Comparison of ENCODE assay signal across 9 mouse cellular contexts in genomic region chr3:89842258-89842657, GRCm38 (mm10). TPM values are rescaled to one million over a fixed set of nuclear protein-coding genes. Genes with fewer than 3 reads are reported as not detected.
DNase-seq lines count a peak whose midpoint lies in the region; ATAC-seq and TF ChIP-seq lines count a peak whose summit lies in the region.
"Had no signal": no experiment of that assay in that cellular context is flagged by ENCODE, and none has a peak within 500 bp of the region (broad histone marks: within the 10 kb centered on the region; RNA-seq: fewer than 3 reads in every experiment).

No protein-coding gene starts in this region.

- no peaks in the 10 kb centered on the region for H3K4me1 ChIP-seq in kidney, postnatal 0 days (replicated peaks; ENCODE audit: insufficient read depth, low read length)
- H3K4me1 ChIP-seq in kidney, embryonic 15.5 days, result peaks cover 8% of the 10 kb centered on the region; the same call in 1 of the 2 replicates
- H3K4me1 ChIP-seq in CH12.LX (ENCODE audit: control insufficient read depth in 1 of 2, insufficient read depth in 2 of 2), result peaks cover 4 to 11% of the 10 kb centered on the region in 2 experiments; a peak in 3 of 4 replicates
- H3K4me1 ChIP-seq in liver, embryonic 13.5 days (replicated peaks), result peaks cover 11% of the 10 kb centered on the region
- H3K4me1 ChIP-seq: heart, embryonic 13.5 days had no signal

- no peak for DNase-seq in kidney, postnatal 0 days (ENCODE audit: low spot score)
- DNase-seq in CH12.LX (ENCODE audit: extremely low read depth), result peak; percentile 70
- DNase-seq in ZHBTc4 (ENCODE audit: low read depth, low spot score), result peak; percentile 95
- peak; percentile 46 for DNase-seq in liver, embryonic 13.5 days
- peak; percentile 57 for DNase-seq in thymus, postnatal 25 days
- DNase-seq in ovary, postnatal 14 days (ENCODE audit: low spot score), result no peak
- no peak for DNase-seq in cerebellum, adult 9-10 months

- no peak for TF ChIP-seq POLR2A in CH12.LX (IDR thresholded peaks at IDR 0.05; ENCODE audit: low read depth, low read length)

- peak; percentile 65 for TF ChIP-seq CTCF in kidney, postnatal 0 days (IDR thresholded peaks at IDR 0.05; ENCODE audit: low read depth)
- peak; percentile 56 to 62; a peak in 3 of 4 replicates for TF ChIP-seq CTCF in CH12.LX (conservative IDR thresholded peaks at IDR 0.05 in 1 of 2, IDR thresholded peaks at IDR 0.05 in 1 of 2; ENCODE audit: low read depth in 2 of 2, low read length in 2 of 2)

- H3K4me2 ChIP-seq in kidney, postnatal 0 days (ENCODE audit: low read length), result no peak overlapping the region
- H3K4me2 ChIP-seq in kidney, embryonic 15.5 days, result no peak overlapping the region
- no peak overlapping the region for H3K4me2 ChIP-seq in CH12.LX (ENCODE audit: insufficient read depth, low read depth, poor library complexity, severe bottlenecking)
- no peak overlapping the region for H3K4me2 ChIP-seq in liver, embryonic 13.5 days
- H3K4me2 ChIP-seq: heart, embryonic 13.5 days had no signal

- dilution Hi-C loops in CH12.LX (cut with MboI; ENCODE audit: extremely low pct_ligation_motif_present, extremely low pct_unique_long_range_greater_than_20kb, low sequenced_read_pairs), result no loop called here

- H3K27me3 ChIP-seq in kidney, postnatal 0 days (ENCODE audit: insufficient read depth, low read length), result no peaks in the 10 kb centered on the region
- H3K27me3 ChIP-seq in kidney, embryonic 15.5 days, result no peaks in the 10 kb centered on the region
- no peaks in the 10 kb centered on the region for H3K27me3 ChIP-seq in CH12.LX (replicated peaks)
- no peaks in the 10 kb centered on the region for H3K27me3 ChIP-seq in liver, embryonic 13.5 days
- H3K27me3 ChIP-seq: heart, embryonic 13.5 days had no signal

- WGBS in kidney, postnatal 0 days, result 75% methylated on average over 4 of the region's 4 CpGs
- WGBS in kidney, embryonic 15.5 days, result 75% methylated on average over 4 of the region's 4 CpGs
- 60% methylated on average over 4 of the region's 4 CpGs for WGBS in liver, embryonic 13.5 days (ENCODE audit: insufficient replicate concordance)

- H3K9me3 ChIP-seq in kidney, postnatal 0 days (replicated peaks; ENCODE audit: low read length), result no peaks in the 10 kb centered on the region
- H3K9me3 ChIP-seq in kidney, embryonic 15.5 days (replicated peaks), result no peaks in the 10 kb centered on the region
- peaks cover 4% of the 10 kb centered on the region for H3K9me3 ChIP-seq in CH12.LX (replicated peaks; ENCODE audit: low read length)
- H3K9me3 ChIP-seq in liver, embryonic 13.5 days (replicated peaks), result no peaks in the 10 kb centered on the region
- H3K9me3 ChIP-seq: heart, embryonic 13.5 days had no signal

- H3K79me2 ChIP-seq in CH12.LX (replicated peaks; ENCODE audit: control insufficient read depth, extremely low read depth, insufficient read depth, poor library complexity, severe bottlenecking), result no peaks in the 10 kb centered on the region

- no peak for TF ChIP-seq EP300 in CH12.LX (IDR thresholded peaks at IDR 0.05; ENCODE audit: low read length)

- no peak overlapping the region for H3K4me3 ChIP-seq in kidney, postnatal 0 days (replicated peaks; ENCODE audit: low read depth, low read length)
- no peak overlapping the region for H3K4me3 ChIP-seq in kidney, embryonic 15.5 days (replicated peaks)
- no peak overlapping the region for H3K4me3 ChIP-seq in CH12.LX (replicated peaks in 1 of 3; ENCODE audit: low read depth in 2 of 3, low read length in 2 of 3, poor library complexity in 1 of 3)
- H3K4me3 ChIP-seq in liver, embryonic 13.5 days (replicated peaks), result no peak overlapping the region
- H3K4me3 ChIP-seq: heart, embryonic 13.5 days had no signal

- H3K36me3 ChIP-seq in kidney, postnatal 0 days (ENCODE audit: insufficient read depth, low read length), result no peaks in the 10 kb centered on the region
- H3K36me3 ChIP-seq in kidney, embryonic 15.5 days, result no peaks in the 10 kb centered on the region
- no peaks in the 10 kb centered on the region for H3K36me3 ChIP-seq in CH12.LX (replicated peaks in 1 of 2; ENCODE audit: control insufficient read depth in 1 of 2, insufficient read depth in 1 of 2, low read length in 1 of 2)
- no peaks in the 10 kb centered on the region for H3K36me3 ChIP-seq in liver, embryonic 13.5 days

- peak; percentile 49 for TF ChIP-seq RAD21 in CH12.LX (IDR thresholded peaks at IDR 0.05; ENCODE audit: low read depth, low read length)

- no peak overlapping the region for H3K9ac ChIP-seq in kidney, postnatal 0 days (ENCODE audit: low read depth, low read length)
- no peak overlapping the region for H3K9ac ChIP-seq in kidney, embryonic 15.5 days
- H3K9ac ChIP-seq in CH12.LX (ENCODE audit: insufficient read depth, low read depth), result no peak overlapping the region
- H3K9ac ChIP-seq in liver, embryonic 13.5 days, result no peak overlapping the region
- H3K9ac ChIP-seq: heart, embryonic 13.5 days had no signal

- H3K27ac ChIP-seq in kidney, postnatal 0 days, result no peak overlapping the region
- no peak overlapping the region for H3K27ac ChIP-seq in kidney, embryonic 15.5 days
- H3K27ac ChIP-seq in CH12.LX (ENCODE audit: insufficient read depth, low read depth), result no peak overlapping the region
- no peak overlapping the region for H3K27ac ChIP-seq in liver, embryonic 13.5 days

- no peak for ATAC-seq in kidney, postnatal 0 days (replicated peaks; ENCODE audit: low FRiP score, low read depth)
- ATAC-seq in kidney, embryonic 15.5 days (replicated peaks; ENCODE audit: low FRiP score), result no peak
- ATAC-seq in liver, embryonic 13.5 days (ENCODE audit: low read depth), result no peak

- in situ Hi-C loops in CH12.LX (cut with MboI; ENCODE audit: low pct_ligation_motif_present, low pct_unique_long_range_greater_than_20kb, low sequenced_read_pairs), result no loop called here

TF ChIP-seq in CH12.LX, 34 proteins besides CTCF, POLR2A, EP300 and RAD21:
- TF ChIP-seq SMC3 (IDR thresholded peaks at IDR 0.05; ENCODE audit: low read depth, low read length) (peak; percentile 62), ZMIZ1 (IDR thresholded peaks at IDR 0.05; ENCODE audit: low read depth, low read length) (no peak), E2F4 (IDR thresholded peaks at IDR 0.05; ENCODE audit: insufficient replicate concordance, low read depth, low read length) (no peak), TBP (conservative IDR thresholded peaks at IDR 0.05; ENCODE audit: low read depth, low read length) (peak; percentile 59; the same call in 1 of the 2 replicates), USF2 (conservative IDR thresholded peaks at IDR 0.05; ENCODE audit: low read depth, low read length) (no peak), PAX5 (IDR thresholded peaks at IDR 0.05; ENCODE audit: low read length) (no peak), ZNF384 (IDR thresholded peaks at IDR 0.05; ENCODE audit: low read depth, low read length) (no peak)

RNA-seq across cellular contexts. Expression of gene She, which starts 11.1 kb away (rescaled TPM):
- polyA plus RNA-seq in kidney, postnatal 0 days (2015; fragmentation: Nextera tagmentation; extraction: Ambion mirVana), result 5.4 and 5.9 TPM in 2 replicates
- polyA plus RNA-seq in kidney, embryonic 15.5 days (2015; fragmentation: Nextera tagmentation; extraction: Ambion mirVana), result 6.6 and 7.5 TPM in 2 replicates
- total RNA-seq in CH12.LX (2012; rRNA removed) (not detected in 2 replicates), CH12.LX (2014; rRNA removed) (not detected in 2 replicates)
- polyA plus RNA-seq in CH12.LX (2012; ENCODE audit: insufficient read length, low read depth), result not detected in 2 replicates
- polyA plus RNA-seq in liver, embryonic 13.5 days (2015; fragmentation: Nextera tagmentation; extraction: Ambion mirVana), result 1.0 and 1.1 TPM in 2 replicates

Comparison
In these comparisons a context has a peak if more than half of its experiments do, and no peak if none do; other contexts are left out.
1. DNase-seq: peak in CH12.LX (single experiment), ZHBTc4 (single experiment), liver, embryonic 13.5 days (single experiment) and thymus, postnatal 25 days (single experiment); none in kidney, postnatal 0 days (single experiment), ovary, postnatal 14 days (single experiment) and cerebellum, adult 9-10 months (single experiment).